11 mouse cellular contexts compared by ENCODE assay signal in the genomic region with DNA sequence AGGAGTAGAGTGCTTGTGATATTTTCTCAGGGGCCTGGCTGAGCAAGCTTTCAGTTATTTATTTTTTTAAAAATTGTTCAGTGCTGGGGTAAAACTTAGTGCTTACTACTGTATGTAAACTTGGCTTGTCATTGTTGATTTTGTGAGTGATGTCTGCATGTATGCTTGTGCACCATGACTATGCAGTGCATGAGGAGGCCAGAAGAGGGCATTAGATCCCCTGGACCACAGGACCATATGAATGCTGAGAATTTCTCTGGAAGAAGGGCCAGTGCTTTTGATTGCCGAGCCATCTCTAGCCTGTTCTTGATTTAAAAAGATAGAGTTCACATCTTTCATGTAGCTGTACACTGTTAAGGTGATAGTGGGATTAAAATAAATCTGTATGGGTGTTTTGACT. TPM values are rescaled to one million over a fixed set of nuclear protein-coding genes. Genes with fewer than 3 reads are reported as not detected.
DNase-seq lines count a peak whose midpoint lies in the region; ATAC-seq and TF ChIP-seq lines count a peak whose summit lies in the region.
"Had no signal": no experiment of that assay in that cellular context is flagged by ENCODE, and none has a peak within 500 bp of the region (broad histone marks: within the 10 kb centered on the region; RNA-seq: fewer than 3 reads in every experiment).

No protein-coding gene starts in this region.

- no peak for ATAC-seq in intestine, postnatal 0 days
- ATAC-seq in intestine, embryonic 15.5 days: no peak
- ATAC-seq: activated CD4-positive, CD25-positive, alpha-beta regulatory T cell, adult 4 months had no signal

- H3K36me3 ChIP-seq in intestine, postnatal 0 days (ENCODE audit: control insufficient read depth, insufficient read depth): peaks cover 56% of the 10 kb centered on the region
- H3K36me3 ChIP-seq in intestine, embryonic 15.5 days: peaks cover 8% of the 10 kb centered on the region; the same call in 1 of the 2 replicates
- peaks cover 93% of the 10 kb centered on the region for H3K36me3 ChIP-seq in E14TG2a.4 (ENCODE audit: insufficient read depth, low read length)

- H3K4me2 ChIP-seq in intestine, postnatal 0 days (replicated peaks; ENCODE audit: low read depth): no peak overlapping the region
- no peak overlapping the region for H3K4me2 ChIP-seq in intestine, embryonic 15.5 days (replicated peaks)
- H3K4me2 ChIP-seq: lung, embryonic 15.5 days had no signal

- no peaks in the 10 kb centered on the region for H3K4me1 ChIP-seq in intestine, postnatal 0 days (replicated peaks; ENCODE audit: control insufficient read depth, insufficient read depth, low read length)
- no peaks in the 10 kb centered on the region for H3K4me1 ChIP-seq in intestine, embryonic 15.5 days (replicated peaks)
- peaks cover 66% of the 10 kb centered on the region for H3K4me1 ChIP-seq in E14TG2a.4 (replicated peaks; ENCODE audit: low read depth, low read length)
- H3K4me1 ChIP-seq: lung, embryonic 15.5 days had no signal

- WGBS in intestine, postnatal 0 days: 83% methylated on average over 1 of the region's 1 CpGs
- 80% methylated on average over 1 of the region's 1 CpGs for WGBS in intestine, embryonic 15.5 days

- no peak overlapping the region for H3K4me3 ChIP-seq in intestine, postnatal 0 days (ENCODE audit: low read depth, low read length)
- H3K4me3 ChIP-seq in intestine, embryonic 15.5 days (replicated peaks): no peak overlapping the region
- H3K4me3 ChIP-seq in E14TG2a.4 (replicated peaks; ENCODE audit: low read length): no peak overlapping the region
- H3K4me3 ChIP-seq: lung, embryonic 15.5 days had no signal

- H3K9ac ChIP-seq in intestine, postnatal 0 days (ENCODE audit: low read depth, low read length): no peak overlapping the region
- no peak overlapping the region for H3K9ac ChIP-seq in intestine, embryonic 15.5 days
- H3K9ac ChIP-seq: lung, embryonic 15.5 days had no signal

- no peak overlapping the region for H3K27ac ChIP-seq in intestine, postnatal 0 days (ENCODE audit: low read depth, low read length)
- no peak overlapping the region for H3K27ac ChIP-seq in intestine, embryonic 15.5 days
- H3K27ac ChIP-seq: lung, embryonic 15.5 days had no signal

- no peaks in the 10 kb centered on the region for H3K27me3 ChIP-seq in intestine, postnatal 0 days (replicated peaks; ENCODE audit: control insufficient read depth, insufficient read depth, low read length)
- no peaks in the 10 kb centered on the region for H3K27me3 ChIP-seq in intestine, embryonic 15.5 days (replicated peaks)
- no peaks in the 10 kb centered on the region for H3K27me3 ChIP-seq in E14TG2a.4 (ENCODE audit: insufficient read depth, low read length)
- H3K27me3 ChIP-seq: lung, embryonic 15.5 days had no signal

- H3K9me3 ChIP-seq in intestine, postnatal 0 days (ENCODE audit: control insufficient read depth): no peaks in the 10 kb centered on the region
- H3K9me3 ChIP-seq in intestine, embryonic 15.5 days: no peaks in the 10 kb centered on the region
- no peaks in the 10 kb centered on the region for H3K9me3 ChIP-seq in E14TG2a.4 (ENCODE audit: low read length)
- H3K9me3 ChIP-seq: lung, embryonic 15.5 days had no signal

- peak; percentile 66 for TF ChIP-seq CTCF in intestine, postnatal 0 days (IDR thresholded peaks at IDR 0.05; ENCODE audit: low read depth)
- TF ChIP-seq CTCF in E14TG2a.4 (conservative IDR thresholded peaks at IDR 0.05; ENCODE audit: low read length): peak; percentile 44

- peak; percentile 61 for DNase-seq in 3T3-L1 (ENCODE audit: low read depth, low spot score)
- peak; percentile 4 for DNase-seq in embryo, embryonic 11.5 days (ENCODE audit: low read depth, low spot score)
- DNase-seq in frontal cortex, postnatal 25 days (ENCODE audit: low spot score in 2 of 2): no peak
- DNase-seq in adrenal gland, postnatal 10 days: no peak
- DNase-seq: cerebellum, adult 8-10 months; layer of hippocampus, adult 9-11 months had no signal

RNA-seq across cellular contexts. Expression of a gene that starts 35.2 kb away (rescaled TPM):
- polyA plus RNA-seq in intestine, postnatal 0 days (2015; fragmentation: Nextera tagmentation; extraction: Ambion mirVana): not detected in 2 replicates
- not detected in 2 replicates for polyA plus RNA-seq in intestine, embryonic 15.5 days (2015; fragmentation: Nextera tagmentation; extraction: Ambion mirVana)
- not detected for total RNA-seq in adrenal gland, postnatal 10 days (2021)
- polyA plus RNA-seq: activated CD4-positive, CD25-positive, alpha-beta regulatory T cell, adult 4 months; lung, embryonic 15.5 days had no signal

RNA-seq across cellular contexts. Expression of a gene that starts 35.4 kb away (rescaled TPM):
- polyA plus RNA-seq in intestine, postnatal 0 days (2015; fragmentation: Nextera tagmentation; extraction: Ambion mirVana): 109 and 116 TPM in 2 replicates
- 108 and 138 TPM in 2 replicates for polyA plus RNA-seq in intestine, embryonic 15.5 days (2015; fragmentation: Nextera tagmentation; extraction: Ambion mirVana)
- 100 to 1,000 TPM; 101 to 112 TPM for total RNA-seq in adrenal gland, postnatal 10 days (2021)

Comparison
In these comparisons a context has a peak if more than half of its experiments do, and no peak if none do; other contexts are left out.
1. DNase-seq: peak in 3T3-L1 (single experiment) and embryo, embryonic 11.5 days (single experiment); none in frontal cortex, postnatal 25 days (0 of 2) and adrenal gland, postnatal 10 days (single experiment).